Mouse (Mus musculus) midbrain, embryonic 11.5 days (tissue): ENCODE results near the gene Olfr10. TPM values are rescaled to one million over a fixed set of nuclear protein-coding genes. Genes with fewer than 3 reads are reported as not detected.
A peak's percentile ranks its signal among the peaks of the same experiment; 100 is the strongest.

Source experiments
- ATAC-seq: fragments of 200-750 bp; cut with Nextera tagmentation; 2 replicates; pipeline ENCODE4 v1.8.0; 2017; ENCODE audit warnings: moderate TSS enrichment, moderate library complexity; ENCODE audit not compliant: low FRiP score
- DNase-seq: peaks from one replicate; pipeline ENCODE4 v3.0.0; 2015; ENCODE audit warnings: low spot score; ENCODE audit errors: missing footprints
- H3K27ac ChIP-seq: fragments of 300-500 bp; sonication (generic); 2 replicates; pipeline ENCODE4 v1.5.1; 2014; ENCODE audit warnings: low read depth, low read length
- H3K27me3 ChIP-seq: fragments of 300-500 bp; sonication (generic); 2 replicates; pipeline ENCODE4 v1.6.1; 2014; ENCODE audit warnings: mild to moderate bottlenecking, low read length, moderate library complexity, mixed read lengths; ENCODE audit not compliant: control insufficient read depth, insufficient read depth
- H3K36me3 ChIP-seq: fragments of 300-500 bp; sonication (generic); 2 replicates; pipeline ENCODE4 v1.6.1; 2014; ENCODE audit warnings: mild to moderate bottlenecking, low read length, moderate library complexity, mixed read lengths; ENCODE audit not compliant: control insufficient read depth, insufficient read depth
- H3K4me1 ChIP-seq: fragments of 300-500 bp; sonication (generic); 2 replicates; pipeline ENCODE4 v1.6.1; 2014; ENCODE audit warnings: low read length; ENCODE audit not compliant: control insufficient read depth, insufficient read depth
- H3K4me2 ChIP-seq: fragments of 300-500 bp; sonication (generic); 2 replicates; pipeline ENCODE4 v1.6.1; 2014; ENCODE audit warnings: mild to moderate bottlenecking, moderate library complexity
- H3K4me3 ChIP-seq: fragments of 300-500 bp; sonication (generic); 2 replicates; pipeline ENCODE4 v1.5.1; 2014; ENCODE audit warnings: low read depth, low read length
- H3K9ac ChIP-seq: fragments of 300-500 bp; sonication (generic); 2 replicates; pipeline ENCODE4 v1.6.1; 2014; ENCODE audit warnings: low read length
- H3K9me3 ChIP-seq: fragments of 300-500 bp; sonication (generic); 2 replicates; pipeline ENCODE4 v1.6.1; 2016; ENCODE audit warnings: low read length; ENCODE audit not compliant: control insufficient read depth
- WGBS: fragments of 180-500 bp; shearing (Covaris S2); extraction: QIAGEN DNeasy Blood & Tissue Kit; methylation state at CpG from one replicate; pipeline ENCODE4 v1.1.7; 2014; 5-methylcytosine and 5-hydroxymethylcytosine counted together
- polyA plus RNA-seq: library from polyadenylated mRNA; unstranded; fragments of >200 nt; fragmentation: Nextera tagmentation; extraction: Ambion mirVana; gene quantifications from 2 replicates; pipeline ENCODE4 v1.2.1, GENCODE M21; 2014

Gene Olfr10
- polyA plus RNA-seq, 1 experiment from 2014 or later, result not detected

DNA sequence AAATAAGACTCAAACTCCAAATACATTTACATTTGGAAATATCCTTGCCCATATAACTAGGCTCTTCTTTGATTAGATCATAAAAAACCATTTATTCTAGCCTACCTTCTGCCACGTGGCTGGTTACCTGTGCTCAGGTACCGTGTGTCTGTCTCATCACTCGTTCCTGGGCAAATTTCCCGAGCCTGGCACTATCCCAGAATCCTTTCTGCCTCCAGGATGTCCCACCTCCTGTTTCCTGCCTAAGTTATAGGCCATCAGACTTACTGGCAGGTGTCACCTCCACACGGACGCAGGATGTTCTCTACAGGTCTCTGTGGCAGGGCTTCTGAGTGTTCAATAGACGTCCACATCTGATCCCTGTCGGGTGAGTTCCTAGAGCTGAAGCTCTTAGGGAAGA lies 39.4 kb upstream of the Olfr10 start:
- no peak for ATAC-seq
- H3K4me1 ChIP-seq, result no peaks in the 10 kb centered on the region
- no peak overlapping the region for H3K4me2 ChIP-seq
- H3K4me3 ChIP-seq, result no peak overlapping the region
- H3K27me3 ChIP-seq, result no peaks in the 10 kb centered on the region
- WGBS, result 85% methylated on average over 8 of the region's 8 CpGs
- no peak for DNase-seq
- no peaks in the 10 kb centered on the region for H3K9me3 ChIP-seq
- no peak overlapping the region for H3K9ac ChIP-seq
- no peaks in the 10 kb centered on the region for H3K36me3 ChIP-seq
- no peak overlapping the region for H3K27ac ChIP-seq

DNA sequence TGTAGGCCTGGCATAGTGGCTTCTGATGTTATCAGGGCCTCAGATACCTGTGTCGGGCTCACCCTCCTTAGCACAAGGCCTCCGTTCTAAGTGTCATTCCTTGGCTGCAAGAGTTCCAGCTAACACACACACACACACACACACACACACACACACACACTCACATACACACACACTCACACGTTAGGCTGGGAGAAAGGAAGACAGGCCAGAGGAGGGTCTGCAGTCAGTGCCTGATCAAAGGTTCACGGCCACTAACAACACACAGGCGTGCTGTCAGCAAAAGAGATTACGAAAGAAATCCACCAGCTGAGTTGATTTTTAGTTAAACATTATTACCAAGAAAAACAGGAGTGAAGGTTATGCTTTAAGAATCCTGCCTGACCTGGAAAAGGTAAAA lies 37.9 kb upstream of the Olfr10 start:
- no peak overlapping the region for H3K27ac ChIP-seq
- no peaks in the 10 kb centered on the region for H3K9me3 ChIP-seq
- 85% methylated on average over 6 of the region's 6 CpGs for WGBS
- no peak overlapping the region for H3K4me3 ChIP-seq
- no peaks in the 10 kb centered on the region for H3K4me1 ChIP-seq
- ATAC-seq (no peak), DNase-seq (no peak)
- no peak overlapping the region for H3K9ac ChIP-seq
- no peak overlapping the region for H3K4me2 ChIP-seq
- no peaks in the 10 kb centered on the region for H3K36me3 ChIP-seq
- no peaks in the 10 kb centered on the region for H3K27me3 ChIP-seq

- no peaks in the 10 kb centered on the region for H3K9me3 ChIP-seq
- ATAC-seq (no peak), DNase-seq (no peak)
- 91% methylated on average over 10 of the region's 10 CpGs for WGBS
- H3K27me3 ChIP-seq, result no peaks in the 10 kb centered on the region
- no peaks in the 10 kb centered on the region for H3K4me1 ChIP-seq
- no peak overlapping the region for H3K4me3 ChIP-seq
- no peak overlapping the region for H3K9ac ChIP-seq
- H3K4me2 ChIP-seq, result no peak overlapping the region
- H3K27ac ChIP-seq, result no peak overlapping the region
- no peaks in the 10 kb centered on the region for H3K36me3 ChIP-seq
Observed at GRCm38 (mm10) chr11:49267316-49267715, 37.2 kb upstream of the Olfr10 start.

DNA sequence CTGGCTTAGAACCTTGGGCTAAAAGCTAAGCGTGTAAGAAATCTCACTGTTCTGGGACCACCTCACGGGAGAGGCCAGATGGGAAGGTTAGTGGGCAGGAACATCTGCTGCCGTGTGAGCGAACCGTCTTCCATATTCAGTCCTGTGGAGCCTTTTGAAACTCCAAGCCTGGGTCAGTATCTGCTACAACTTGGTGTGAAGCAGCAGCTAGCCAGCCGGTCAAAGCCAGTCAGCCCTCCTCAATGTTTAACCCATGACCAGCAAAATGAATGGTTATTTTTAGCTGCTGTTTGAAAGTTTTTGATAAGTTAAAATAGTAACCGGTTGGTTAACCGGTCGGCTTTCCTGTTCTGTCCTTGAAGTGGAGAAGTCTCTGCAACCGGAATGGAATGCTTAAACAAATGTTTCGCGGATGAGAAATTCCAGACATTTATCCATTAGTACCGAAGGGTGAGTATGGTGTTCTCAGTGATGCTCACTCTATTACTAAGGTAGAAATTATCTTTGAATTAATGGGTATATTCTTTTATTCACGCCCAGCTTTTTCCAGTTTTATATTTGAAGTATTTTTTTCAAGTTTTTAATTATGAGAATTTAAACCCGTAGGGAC lies 36.5 kb upstream of the Olfr10 start:
- H3K27ac ChIP-seq, result no peak overlapping the region
- ATAC-seq (no peak), DNase-seq (peak; percentile 1)
- H3K27me3 ChIP-seq, result no peaks in the 10 kb centered on the region
- no peak overlapping the region for H3K9ac ChIP-seq
- H3K9me3 ChIP-seq, result no peaks in the 10 kb centered on the region
- no peaks in the 10 kb centered on the region for H3K36me3 ChIP-seq
- no peak overlapping the region for H3K4me3 ChIP-seq
- H3K4me1 ChIP-seq, result no peaks in the 10 kb centered on the region
- no peak overlapping the region for H3K4me2 ChIP-seq
- 86% methylated on average over 15 of the region's 15 CpGs for WGBS

DNA sequence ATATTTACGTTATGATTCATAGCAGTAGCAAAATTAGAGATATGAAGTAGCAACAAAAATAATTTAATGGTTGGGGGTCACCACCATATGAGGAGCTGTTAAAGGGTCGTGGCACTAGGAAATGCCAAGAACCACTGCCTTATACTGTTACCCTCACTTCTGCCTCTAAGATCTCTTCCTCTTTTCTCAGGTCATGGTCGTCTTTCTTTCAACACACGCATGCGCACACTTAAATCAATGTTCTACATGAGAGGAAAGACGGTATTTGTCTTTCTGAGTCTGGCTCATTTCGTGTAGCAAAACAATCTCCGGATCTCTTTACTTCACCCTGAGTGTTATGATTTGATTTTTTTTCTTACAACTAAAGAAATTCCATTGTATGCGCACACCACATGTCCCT lies 34.8 kb upstream of the Olfr10 start:
- Histone ChIP-seq H3K27ac (no peak overlapping the region), H3K9ac (no peak overlapping the region), H3K4me3 (no peak overlapping the region), H3K4me1 (no peaks in the 10 kb centered on the region), H3K27me3 (no peaks in the 10 kb centered on the region), H3K36me3 (no peaks in the 10 kb centered on the region), H3K4me2 (no peak overlapping the region), H3K9me3 (no peaks in the 10 kb centered on the region)
- 93% methylated on average over 9 of the region's 9 CpGs for whole genome bisulfite sequencing
- ATAC-seq (no peak), DNase-seq (no peak)

DNA sequence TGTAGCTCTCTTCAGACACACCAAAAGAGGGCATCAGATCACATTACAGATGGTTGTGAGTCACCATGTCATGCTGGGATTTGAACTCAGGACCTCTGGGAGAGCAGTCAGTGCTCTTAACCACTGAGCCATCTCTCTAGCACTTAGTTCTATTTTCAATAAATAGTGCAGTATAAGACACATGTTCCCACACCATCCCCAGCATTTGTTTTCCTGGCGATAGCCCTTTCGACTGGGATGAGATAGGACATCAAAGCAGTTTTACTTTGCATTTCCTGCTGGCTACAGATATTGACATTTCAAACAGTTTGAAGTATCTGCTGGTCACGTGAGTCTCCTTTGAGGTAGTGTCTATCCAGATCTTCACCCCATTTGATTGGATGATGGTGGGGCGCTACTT lies 34.2 kb upstream of the Olfr10 start:
- Histone ChIP-seq H3K36me3 (no peaks in the 10 kb centered on the region), H3K27ac (no peak overlapping the region), H3K4me3 (no peak overlapping the region), H3K27me3 (no peaks in the 10 kb centered on the region), H3K4me2 (no peak overlapping the region), H3K9ac (no peak overlapping the region), H3K4me1 (no peaks in the 10 kb centered on the region), H3K9me3 (no peaks in the 10 kb centered on the region)
- no peak for DNase-seq
- 91% methylated on average over 4 of the region's 4 CpGs for WGBS
- no peak for ATAC-seq

DNA sequence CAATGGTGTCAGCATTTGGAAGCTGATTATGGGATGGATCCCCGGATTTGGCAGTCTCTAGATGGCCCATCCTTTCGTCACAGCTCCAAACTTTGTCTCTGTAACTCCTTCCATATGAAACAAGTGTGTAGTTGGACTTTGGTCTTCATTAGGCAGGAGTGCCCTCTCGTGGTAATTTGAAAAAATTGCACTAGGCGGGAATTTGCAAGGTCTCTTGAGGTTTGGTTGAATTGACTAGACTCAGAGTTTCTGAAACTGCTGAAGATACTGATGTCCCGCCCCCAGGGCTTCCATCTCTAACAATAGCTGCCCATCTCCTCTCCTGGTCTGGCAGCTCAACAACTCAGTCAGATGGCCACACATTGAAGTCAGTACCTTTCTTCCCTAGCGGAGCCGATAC lies 33.2 kb upstream of the Olfr10 start:
- DNase-seq, result peak; percentile 92
- Histone ChIP-seq H3K4me3 (no peak overlapping the region), H3K27ac (no peak overlapping the region), H3K4me1 (no peaks in the 10 kb centered on the region), H3K36me3 (no peaks in the 10 kb centered on the region), H3K9me3 (no peaks in the 10 kb centered on the region), H3K27me3 (no peaks in the 10 kb centered on the region), H3K4me2 (no peak overlapping the region), H3K9ac (no peak overlapping the region)
- ATAC-seq, result peak; percentile 63
- 29% methylated on average over 7 of the region's 7 CpGs for WGBS

- WGBS, result 69% methylated on average over 11 of the region's 11 CpGs
- no peak for DNase-seq
- no peak for ATAC-seq
- Histone ChIP-seq H3K4me1 (no peaks in the 10 kb centered on the region), H3K4me3 (no peak overlapping the region), H3K4me2 (no peak overlapping the region), H3K27me3 (no peaks in the 10 kb centered on the region), H3K27ac (no peak overlapping the region), H3K9ac (no peak overlapping the region), H3K9me3 (no peaks in the 10 kb centered on the region), H3K36me3 (no peaks in the 10 kb centered on the region)
Observed at GRCm38 (mm10) chr11:49273834-49274519, 30.6 kb upstream of the Olfr10 start.

- Histone ChIP-seq H3K9ac (no peak within 1 kb of the TSS), H3K4me2 (no peak within 1 kb of the TSS), H3K9me3 (no peaks in the 10 kb centered on the region), H3K27ac (no peak within 1 kb of the TSS), H3K4me3 (no peak within 1 kb of the TSS), H3K36me3 (no peaks in the 10 kb centered on the region), H3K4me1 (no peaks in the 10 kb centered on the region), H3K27me3 (no peaks in the 10 kb centered on the region)
- ATAC-seq (no peak), DNase-seq (no peak)
- WGBS, result 82% methylated on average over 3 of the region's 3 CpGs
Observed at GRCm38 (mm10) chr11:49278222-49278621, 26.3 kb upstream of the Olfr10 start, which contains the start of gene Olfr1393. Gene Olfr1393 (plus strand): TSS chr11:49278304.
